Mouse (Mus musculus): ENCODE data around the gene Rad50. TPM values are rescaled to one million over a fixed set of nuclear protein-coding genes. Genes with fewer than 3 reads are reported as not detected.

The Rad50 gene
- total RNA-seq, 2 experiments from 2014 or later = 8.2 to 9.0 TPM

- intact Hi-C loops (cut with DNase I) = no loop called here
Observed at GRCm38 (mm10) chr11:53642744-53643279, 64.3 kb downstream of the Rad50 start.

GRCm38 (mm10) chr11:53637803-53638260 lies 69.3 kb downstream of the Rad50 start:
- intact Hi-C loops (cut with DNase I) = no loop called here
- DNase-seq (ENCODE audit: low spot score in 2 of 2) = no peak

More at GRCm38 (mm10) chr11:53642744-53643279, 64.3 kb downstream of the Rad50 start:
- DNase-seq (ENCODE audit: low spot score in 2 of 2) = no peak

GRCm38 (mm10) chr11:53637046-53637802 lies 69.9 kb downstream of the Rad50 start:
- intact Hi-C loops (cut with DNase I) = no loop called here
- no peak for DNase-seq (ENCODE audit: low spot score in 2 of 2)

- DNase-seq (ENCODE audit: low spot score in 2 of 2) = peak in 1 of 2 experiments; percentile 23
- intact Hi-C loops (cut with DNase I) = no loop called here
Observed at GRCm38 (mm10) chr11:53636183-53636646, 70.9 kb downstream of the Rad50 start.

- intact Hi-C loops (cut with DNase I) = no loop called here
- no peak for DNase-seq (ENCODE audit: low spot score in 2 of 2)
Observed at GRCm38 (mm10) chr11:53635590-53636182, 71.4 kb downstream of the Rad50 start.

GRCm38 (mm10) chr11:53634556-53634955 lies 72.6 kb downstream of the Rad50 start, which contains the start of gene Il13:
Il13 (minus strand) TSS chr11:53634702.
- intact Hi-C loops (cut with DNase I) = no loop called here

GRCm38 (mm10) chr11:53633644-53634043 lies 73.5 kb downstream of the Rad50 start:
- intact Hi-C loops (cut with DNase I) = no loop called here
- DNase-seq (ENCODE audit: low spot score in 2 of 2) = no peak

More at GRCm38 (mm10) chr11:53634556-53634955, 72.6 kb downstream of the Rad50 start, which contains the start of gene Il13:
- DNase-seq (ENCODE audit: low spot score in 2 of 2) = no peak

- DNase-seq (ENCODE audit: low spot score in 2 of 2) = no peak
- intact Hi-C loops (cut with DNase I) = no loop called here
Observed at GRCm38 (mm10) chr11:53632122-53632733, 74.9 kb downstream of the Rad50 start.

- intact Hi-C loops (cut with DNase I) = loop anchor here (2.0 kb wide), 1 partner anchor 157 kb away; the partner anchor contains the start of gene Gm9837
- DNase-seq (ENCODE audit: low spot score in 2 of 2) = peak; percentile 89 to 90
Observed at GRCm38 (mm10) chr11:53627859-53628258, 79.3 kb downstream of the Rad50 start.

GRCm38 (mm10) chr11:53626802-53627373 lies 80.2 kb downstream of the Rad50 start:
- no peak for DNase-seq (ENCODE audit: low spot score in 2 of 2)
- intact Hi-C loops (cut with DNase I) = no loop called here

GRCm38 (mm10) chr11:53624124-53624523 lies 83.0 kb downstream of the Rad50 start:
- intact Hi-C loops (cut with DNase I) = no loop called here
- DNase-seq (ENCODE audit: low spot score in 2 of 2) = no peak

GRCm38 (mm10) chr11:53623573-53623972 lies 83.5 kb downstream of the Rad50 start:
- no peak for DNase-seq (ENCODE audit: low spot score in 2 of 2)
- intact Hi-C loops (cut with DNase I) = no loop called here

GRCm38 (mm10) chr11:53622440-53622806 lies 84.7 kb downstream of the Rad50 start:
- intact Hi-C loops (cut with DNase I) = no loop called here
- DNase-seq (ENCODE audit: low spot score in 2 of 2) = no peak

- no peak for DNase-seq (ENCODE audit: low spot score in 2 of 2)
- intact Hi-C loops (cut with DNase I) = no loop called here
Observed at GRCm38 (mm10) chr11:53621582-53622439, 85.3 kb downstream of the Rad50 start.

- DNase-seq (ENCODE audit: low spot score in 2 of 2) = no peak
- intact Hi-C loops (cut with DNase I) = no loop called here
Observed at GRCm38 (mm10) chr11:53620094-53620493, 87.0 kb downstream of the Rad50 start.

- intact Hi-C loops (cut with DNase I) = no loop called here
- DNase-seq (ENCODE audit: low spot score in 2 of 2) = no peak
Observed at GRCm38 (mm10) chr11:53619428-53619827, 87.7 kb downstream of the Rad50 start.

- DNase-seq (ENCODE audit: low spot score in 2 of 2) = no peak
- intact Hi-C loops (cut with DNase I) = no loop called here
Observed at GRCm38 (mm10) chr11:53618619-53619198, 88.4 kb downstream of the Rad50 start, which contains the start of gene Il4. Il4 (minus strand) TSS chr11:53618669.

- intact Hi-C loops (cut with DNase I) = no loop called here
- DNase-seq (ENCODE audit: low spot score in 2 of 2) = no peak
Observed at GRCm38 (mm10) chr11:53617562-53618109, 89.5 kb downstream of the Rad50 start.
